Mouse (Mus musculus) effector memory CD4-positive, alpha-beta T cell, adult 5 months (primary cell): ENCODE results near the gene Rccd1. TPM values are rescaled to one million over a fixed set of nuclear protein-coding genes. Genes with fewer than 3 reads are reported as not detected.

ENCODE experiments used
- polyA plus RNA-seq: library from polyadenylated mRNA; unstranded; fragments of 100-300 nt; shearing (Covaris generic); gene quantifications from one replicate; pipeline ENCODE4 v1.2.1, GENCODE M21; 2017

Gene Rccd1
- polyA plus RNA-seq: 34.1 TPM

DNA sequence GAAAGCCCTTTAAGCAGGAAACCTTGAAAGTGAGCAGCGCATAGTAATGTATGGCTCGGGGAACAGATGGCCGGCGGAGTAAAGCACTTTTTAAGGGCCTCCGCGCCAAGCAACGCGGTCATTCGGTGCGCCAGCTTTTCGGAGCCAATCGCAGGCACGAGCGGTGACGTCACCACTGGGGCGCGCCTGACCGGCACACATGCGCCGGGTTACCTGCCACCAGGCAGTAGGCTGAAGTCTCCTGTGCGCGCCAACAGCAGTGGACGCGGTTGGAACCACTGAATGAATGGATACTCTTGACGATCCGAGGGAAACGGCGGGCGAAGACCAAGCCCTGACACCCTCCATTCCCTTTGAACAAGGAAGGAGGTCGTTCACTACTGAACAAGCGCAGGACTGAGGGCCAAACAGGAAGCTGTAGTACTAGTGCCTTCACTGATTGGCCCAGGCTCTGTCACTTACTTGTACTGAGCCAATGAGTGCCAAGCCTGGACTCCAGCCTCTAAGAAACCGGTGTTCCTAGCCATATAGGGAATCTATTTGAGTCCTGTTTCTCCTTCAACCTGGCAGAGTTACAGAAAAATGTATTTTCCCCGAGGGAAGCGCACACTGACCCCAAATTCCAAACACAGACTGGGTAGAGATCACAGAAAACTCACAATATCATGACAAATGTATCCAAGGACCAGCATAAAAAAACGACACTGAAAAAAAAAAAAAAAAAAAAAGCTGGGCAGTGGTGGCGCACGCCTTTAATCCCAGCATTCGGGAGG is at the start of gene Rccd1:
Gene Rccd1 (minus strand): TSS at position 412 of the 773 bp plus-strand sequence.

DNA sequence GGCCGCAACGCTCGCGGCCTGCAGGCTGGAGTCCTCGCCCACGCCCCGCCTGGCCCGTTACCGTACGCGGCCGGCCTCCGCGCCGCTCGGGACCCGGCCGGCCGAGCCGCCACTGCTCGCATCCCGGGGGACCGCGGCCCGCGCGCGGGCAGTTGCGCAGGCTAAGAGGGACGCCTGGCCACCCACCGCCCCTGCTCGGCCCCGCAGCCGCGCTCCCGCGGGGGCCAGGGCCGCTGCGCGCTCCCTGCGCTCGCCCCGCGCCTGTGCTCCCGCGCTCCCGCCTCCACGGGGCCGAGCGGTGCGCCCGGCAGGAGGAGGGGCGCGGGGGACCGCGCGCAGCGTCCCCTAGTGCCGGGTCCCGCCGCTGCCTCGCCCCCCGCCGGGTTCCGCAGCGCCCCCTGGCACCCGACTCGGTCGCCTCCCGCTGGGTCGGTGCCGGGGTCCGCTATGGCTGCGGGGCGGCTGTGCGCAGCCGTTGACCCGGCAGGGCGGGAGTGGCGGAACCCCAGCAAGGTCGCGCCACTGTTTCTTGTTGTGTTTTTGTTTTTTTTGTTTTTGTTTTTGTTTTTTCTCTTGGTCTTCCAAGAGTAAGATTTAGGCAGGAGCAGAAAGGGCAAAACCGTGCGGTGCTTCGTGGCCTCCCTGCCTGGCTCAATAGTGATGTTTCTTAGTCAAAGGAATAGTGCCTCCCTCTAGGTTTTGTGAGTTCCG is 46.9 kb upstream of the Rccd1 start, which contains the start of gene Man2a2:
Gene Man2a2 (minus strand): TSS at position 335 of the 711 bp plus-strand sequence.

DNA sequence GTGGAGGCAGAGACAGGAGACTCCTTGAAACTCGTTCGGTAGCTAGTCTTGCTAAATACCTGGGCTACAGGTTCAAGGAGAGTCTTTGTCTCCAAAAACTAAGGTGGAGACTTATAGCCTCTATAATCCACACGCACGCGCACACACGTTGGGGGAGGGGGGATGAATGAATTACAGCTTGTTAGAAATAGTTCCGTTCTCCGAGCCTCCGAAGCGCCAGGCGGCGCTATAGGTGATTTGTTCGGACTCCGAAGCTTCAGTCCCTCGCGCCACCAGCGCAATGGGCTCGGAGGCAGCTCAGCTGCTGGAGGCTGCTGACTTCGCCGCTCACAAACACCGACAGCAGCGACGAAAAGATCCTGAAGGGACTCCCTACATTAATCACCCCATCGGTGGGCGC is 18.6 kb upstream of the Rccd1 start, which contains the start of gene Hddc3:
Gene Hddc3 (plus strand): TSS at position 247 of the 400 bp plus-strand sequence.

DNA sequence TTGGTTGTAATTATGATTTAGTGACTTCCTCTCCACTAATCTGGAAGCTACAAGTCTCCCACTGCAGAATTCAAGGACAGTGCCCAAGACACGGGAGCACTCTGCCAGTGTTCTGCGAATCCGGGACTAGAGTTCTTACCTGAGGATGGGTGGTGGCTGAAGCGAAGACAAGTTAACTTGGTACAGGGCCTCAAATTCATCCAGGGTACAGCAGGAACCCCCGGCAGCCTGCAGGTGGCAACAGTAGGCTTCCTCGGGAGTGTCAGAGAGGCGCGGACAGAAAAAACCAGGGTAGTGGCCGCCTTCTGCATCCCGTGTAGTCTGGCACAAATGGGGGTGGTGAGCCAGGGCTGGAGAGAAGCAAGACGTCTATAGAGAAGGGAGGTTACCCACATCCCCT is 16.5 kb upstream of the Rccd1 start, which contains the start of gene Unc45a:
Gene Unc45a (minus strand): TSS at position 213 of the 400 bp plus-strand sequence.

DNA sequence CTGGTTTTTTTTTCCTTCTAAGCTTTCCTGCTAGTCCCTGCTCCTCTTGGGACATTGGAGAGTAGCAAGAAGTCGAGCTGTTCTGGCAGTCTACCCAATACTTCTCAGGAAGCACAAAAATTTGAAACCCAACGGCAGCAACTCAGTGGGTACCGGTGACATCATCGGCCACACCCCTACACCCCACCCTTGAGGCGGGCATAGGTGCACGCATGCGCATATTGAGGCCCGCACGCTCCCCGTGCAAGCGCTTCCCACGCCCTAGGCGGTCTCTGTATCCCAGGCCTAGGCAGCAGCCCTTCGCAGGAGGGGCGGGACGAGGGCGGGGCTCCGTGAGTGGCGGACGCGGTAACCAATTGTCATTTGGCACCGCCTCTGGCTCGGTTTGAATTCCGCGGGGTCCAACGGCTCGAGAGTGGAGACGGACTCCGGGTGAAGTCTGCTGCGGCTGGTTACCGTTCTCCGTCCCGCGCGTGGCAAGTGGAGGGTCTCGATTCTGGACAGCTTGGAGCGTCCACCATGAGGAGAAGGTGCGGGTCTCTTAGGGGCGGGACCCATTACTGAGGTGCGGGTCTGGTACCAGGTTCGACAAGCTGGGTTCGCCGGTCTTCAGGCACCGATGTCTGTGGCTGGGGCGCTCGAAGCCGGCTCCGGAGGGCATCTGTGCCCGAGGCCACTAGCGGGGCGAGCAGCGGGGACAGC is 30.0 kb downstream of the Rccd1 start, which contains the start of gene Prc1:
Gene Prc1 (plus strand): TSS at position 389 of the 702 bp plus-strand sequence.

DNA sequence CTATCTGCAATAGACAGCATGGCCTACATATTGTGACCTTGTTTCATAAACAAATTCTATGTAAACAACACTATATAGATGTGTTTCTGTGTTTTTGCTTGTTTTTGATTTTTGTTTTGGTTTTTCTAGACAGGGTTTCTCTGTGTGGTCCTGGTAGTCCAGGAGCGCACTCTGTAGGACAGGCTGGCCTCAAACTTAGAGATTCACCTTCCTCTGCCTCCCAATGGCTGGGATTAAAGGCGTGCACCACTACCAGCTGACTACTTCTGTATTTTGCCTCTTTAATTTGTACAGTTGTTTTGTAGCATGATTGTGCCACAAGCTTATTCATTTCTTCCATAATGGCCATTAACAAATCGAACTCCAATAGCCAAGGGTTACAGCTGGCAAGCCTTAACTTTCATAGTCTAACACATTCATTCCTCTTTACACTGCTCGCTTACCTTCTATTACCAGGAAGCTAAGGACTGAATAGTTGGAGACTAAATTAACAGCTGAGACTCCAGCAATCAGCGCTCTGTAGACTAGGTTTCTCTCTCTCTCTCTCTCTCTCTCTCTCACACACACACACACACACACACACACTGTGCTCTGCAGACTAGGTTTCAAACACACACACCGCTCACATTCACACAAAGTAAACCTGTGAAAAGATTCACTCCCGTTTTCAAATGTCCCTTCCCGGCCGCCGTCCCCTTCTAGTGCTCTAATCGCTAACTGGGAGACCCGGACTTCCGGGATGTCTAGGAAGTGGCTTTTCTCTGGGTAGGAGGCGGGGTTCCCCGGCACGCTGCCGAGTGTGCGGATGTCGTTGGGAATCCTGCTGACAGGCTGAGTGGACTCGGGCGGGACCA is 55.1 kb downstream of the Rccd1 start, which contains the start of gene Vps33b:
Gene Vps33b (plus strand): TSS at position 753 of the 854 bp plus-strand sequence.

DNA sequence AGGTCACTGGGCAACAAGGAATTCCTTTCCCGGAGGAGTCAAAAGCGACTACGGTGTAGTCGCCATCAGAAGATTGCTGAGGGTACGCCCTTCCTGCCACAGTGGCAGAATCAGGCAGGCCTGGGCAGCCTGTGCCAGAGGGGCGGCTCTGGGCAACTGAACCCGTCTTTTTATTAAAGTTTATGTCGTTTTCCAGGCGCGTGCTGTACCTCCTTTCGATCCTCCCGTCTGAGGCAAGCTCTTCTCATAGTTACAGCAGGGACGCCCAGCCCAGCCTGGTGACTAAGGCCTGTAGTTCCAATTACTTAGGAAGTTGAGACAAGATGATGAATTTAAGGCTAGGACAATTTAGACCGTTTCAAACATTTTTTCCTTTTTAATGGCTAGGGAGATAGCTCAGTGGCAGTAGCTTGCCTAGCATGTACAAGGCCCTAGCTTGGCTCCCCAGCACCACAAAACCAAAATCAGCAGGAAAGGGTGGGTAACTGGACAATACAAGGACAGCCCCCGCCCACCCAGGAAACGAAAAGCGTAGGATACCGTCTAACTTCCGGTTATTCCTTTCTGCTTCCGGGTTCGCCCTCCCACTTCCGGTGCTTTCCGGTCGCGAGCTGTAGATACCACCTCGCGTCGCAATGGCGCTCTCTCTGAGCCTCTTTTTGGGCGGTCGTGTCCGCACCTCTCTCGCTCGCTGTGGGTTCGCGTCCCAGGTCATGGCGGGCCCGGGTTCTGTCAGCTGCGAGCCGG is 63.5 kb downstream of the Rccd1 start, which contains the start of gene Ngrn:
Gene Ngrn (plus strand): TSS at position 591 of the 747 bp plus-strand sequence.

DNA sequence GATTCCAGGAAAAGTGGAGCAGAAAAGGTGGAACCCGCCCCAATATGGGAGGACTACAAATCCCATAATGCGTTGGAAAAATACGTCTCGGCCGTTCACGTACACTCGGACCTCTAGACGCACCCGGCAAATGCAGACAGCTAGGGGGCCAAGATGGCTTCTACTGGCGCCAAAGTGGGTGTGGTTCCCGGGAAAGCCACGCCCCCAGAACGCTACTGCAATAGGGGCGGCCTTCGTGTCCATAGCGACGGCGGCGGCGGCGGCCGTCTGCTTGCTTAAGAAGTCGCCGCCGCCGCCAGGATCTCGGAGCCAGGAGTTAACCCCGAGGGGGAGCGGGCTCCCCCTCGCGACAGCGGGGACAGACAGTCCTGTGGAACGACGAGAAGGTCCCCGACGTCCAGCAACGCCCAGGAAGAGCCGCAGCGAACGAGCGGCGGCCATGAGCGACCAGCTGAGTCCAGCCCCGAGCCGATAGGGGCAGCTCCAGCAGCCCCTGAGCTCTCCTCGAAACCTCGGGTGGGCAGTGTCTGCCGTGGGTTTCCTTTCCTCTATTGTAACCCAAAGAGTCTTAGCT is 78.0 kb downstream of the Rccd1 start, which contains the start of gene Ttll13:
Gene Ttll13 (plus strand): TSS at position 229 of the 574 bp plus-strand sequence.

Other genes with a start within 250 kb of the Rccd1 start
- 36.3 TPM for gene Idh2, start 209.1 kb downstream of the Rccd1 start, polyA plus RNA-seq
- gene Sema4b, start 137.6 kb downstream of the Rccd1 start, polyA plus RNA-seq: 6.3 TPM
- gene Cib1, start 91.6 kb downstream of the Rccd1 start, polyA plus RNA-seq: 71.5 TPM
- gene Gdpgp1, start 91.6 kb downstream of the Rccd1 start, polyA plus RNA-seq: 2.4 TPM
- gene Ttll13, start 78.1 kb downstream of the Rccd1 start, polyA plus RNA-seq: not detected
- gene Ngrn, start 63.2 kb downstream of the Rccd1 start, polyA plus RNA-seq: 20.9 TPM
- 42.4 TPM for gene Vps33b, start 54.8 kb downstream of the Rccd1 start, polyA plus RNA-seq
- 8.7 TPM for gene Prc1, start 30.0 kb downstream of the Rccd1 start, polyA plus RNA-seq
- 165 TPM for gene Unc45a, start 16.6 kb upstream of the Rccd1 start, polyA plus RNA-seq
- 6.1 TPM for gene Hddc3, start 18.6 kb upstream of the Rccd1 start, polyA plus RNA-seq
- 97.4 TPM for gene Man2a2, start 46.9 kb upstream of the Rccd1 start, polyA plus RNA-seq
- 4.8 TPM for gene Fes, start 63.5 kb upstream of the Rccd1 start, polyA plus RNA-seq
- gene Furin, start 81.0 kb upstream of the Rccd1 start, polyA plus RNA-seq: 190 TPM
- 8.0 TPM for gene Blm, start 210.7 kb upstream of the Rccd1 start, polyA plus RNA-seq